Mouse (Mus musculus) midbrain, postnatal 0 days (tissue): ENCODE measurements around the gene Rab9b. TPM values are rescaled to one million over a fixed set of nuclear protein-coding genes. Genes with fewer than 3 reads are reported as not detected.

Experiments used
- ATAC-seq: fragments of 200-750 bp; cut with Nextera tagmentation; 2 replicates; pipeline ENCODE4 v1.8.0; 2017; ENCODE audit warnings: moderate number of reproducible peaks, mild to moderate bottlenecking, moderate TSS enrichment, moderate library complexity; ENCODE audit not compliant: low FRiP score
- DNase-seq: peaks from one replicate; pipeline ENCODE4 v3.0.0-alpha.2; 2015; ENCODE audit warnings: low spot score
- H3K27ac ChIP-seq: fragments of 300-500 bp; sonication (generic); 2 replicates; pipeline ENCODE4 v1.5.1; 2014; ENCODE audit warnings: low read depth, mild to moderate bottlenecking, low read length, mixed read lengths
- H3K27me3 ChIP-seq: fragments of 300-500 bp; sonication (generic); 2 replicates; pipeline ENCODE4 v1.6.1; 2014; ENCODE audit warnings: low read length, control low read depth, mixed read lengths; ENCODE audit not compliant: insufficient read depth
- H3K36me3 ChIP-seq: fragments of 300-500 bp; sonication (generic); 2 replicates; pipeline ENCODE4 v1.6.1; 2014; ENCODE audit warnings: low read length, control low read depth, mixed read lengths; ENCODE audit not compliant: insufficient read depth
- H3K4me1 ChIP-seq: fragments of 300-500 bp; sonication (generic); 2 replicates; pipeline ENCODE4 v1.6.1; 2014; ENCODE audit warnings: mild to moderate bottlenecking, control low read depth, antibody characterized with exemption, low read length, mixed read lengths; ENCODE audit not compliant: insufficient read depth
- H3K4me2 ChIP-seq: fragments of 300-500 bp; sonication (generic); 2 replicates; pipeline ENCODE4 v1.6.1; 2014; ENCODE audit warnings: low read depth, mild to moderate bottlenecking, low read length, mixed read lengths; ENCODE audit not compliant: poor library complexity, severe bottlenecking
- H3K4me3 ChIP-seq: fragments of 300-500 bp; sonication (generic); 2 replicates; pipeline ENCODE4 v1.5.1; 2014; ENCODE audit warnings: low read depth, mild to moderate bottlenecking, low read length, moderate library complexity
- H3K9ac ChIP-seq: fragments of 300-500 bp; sonication (generic); replicated peaks from 2 replicates; pipeline ENCODE4 v1.6.1; 2014; ENCODE audit warnings: mild to moderate bottlenecking, low read length, moderate library complexity, mixed read lengths; ENCODE audit not compliant: poor library complexity, severe bottlenecking
- H3K9me3 ChIP-seq: fragments of 300-500 bp; sonication (generic); 2 replicates; pipeline ENCODE4 v1.6.1; 2016; ENCODE audit warnings: low read length, control low read depth
- CTCF ChIP-seq: IDR thresholded peaks from 2 replicates; pipeline ENCODE4 v1.5.1; 2016; ENCODE audit warnings: antibody characterized with exemption, mild to moderate bottlenecking
- WGBS: fragments of 180-500 bp; shearing (Covaris S2); extraction: QIAGEN DNeasy Blood & Tissue Kit; methylation state at CpG from one replicate; pipeline ENCODE4 v1.1.7; 2014; 5-methylcytosine and 5-hydroxymethylcytosine counted together
- polyA plus RNA-seq: library from polyadenylated mRNA; unstranded; fragments of >200 nt; fragmentation: Nextera tagmentation; extraction: Ambion mirVana; gene quantifications from 2 replicates; pipeline ENCODE4 v1.2.1, GENCODE M21; 2015
- total RNA-seq: library from RNA; depleted of rRNA; stranded (reverse); fragments of >200 nt; gene quantifications from 2 replicates; pipeline ENCODE4 v1.2.3, GENCODE M21; 2014; rRNA removed

Gene Rab9b
- 31.7 and 31.8 TPM in 2 replicates for total RNA-seq
- 17.1 and 22.3 TPM in 2 replicates for polyA plus RNA-seq

- 0 out of 2 replicates have a peak, but pooled peaks have one; percentile 4 for TF ChIP-seq CTCF
- WGBS, result 17% methylated on average over 27 of the region's 36 CpGs
- DNase-seq, result peak; percentile 64
Measured at GRCm38 (mm10) chrX:136868061-136869040, at the start of gene Rab9b. TSS of gene Rab9b (minus strand) at chrX:136868755.

GRCm38 (mm10) chrX:136904369-136904768 lies 35.8 kb upstream of the Rab9b start:
- Histone ChIP-seq H3K27ac (no peak overlapping the region), H3K4me3 (no peak overlapping the region), H3K4me1 (no peaks in the 10 kb centered on the region), H3K9ac (no peak overlapping the region), H3K4me2 (no peak overlapping the region), H3K36me3 (no peaks in the 10 kb centered on the region), H3K27me3 (no peaks in the 10 kb centered on the region), H3K9me3 (no peaks in the 10 kb centered on the region)
- no peak for TF ChIP-seq CTCF
- no peak for ATAC-seq
- WGBS, result 57% methylated on average over 4 of the region's 4 CpGs
- no peak for DNase-seq

More at GRCm38 (mm10) chrX:136868061-136869040, at the start of gene Rab9b:
- peak within 1 kb of the TSS; percentile 86 for H3K27ac ChIP-seq
- ATAC-seq, result peak; percentile 91
- peak within 1 kb of the TSS; percentile 68 for H3K9ac ChIP-seq
- H3K9me3 ChIP-seq, result no peaks in the 10 kb centered on the region
- H3K4me1 ChIP-seq, result no peaks in the 10 kb centered on the region
- H3K4me3 ChIP-seq, result peak within 1 kb of the TSS; percentile 52
- H3K4me2 ChIP-seq, result peak within 1 kb of the TSS; percentile 52
- no peaks in the 10 kb centered on the region for H3K27me3 ChIP-seq
- H3K36me3 ChIP-seq, result no peaks in the 10 kb centered on the region

- no peaks in the 10 kb centered on the region for H3K36me3 ChIP-seq
- 57% methylated on average over 2 of the region's 2 CpGs for WGBS
- no peak overlapping the region for H3K27ac ChIP-seq
- DNase-seq, result peak; percentile 22
- TF ChIP-seq CTCF, result peak; percentile 62
- H3K4me1 ChIP-seq, result no peaks in the 10 kb centered on the region
- no peaks in the 10 kb centered on the region for H3K9me3 ChIP-seq
- no peaks in the 10 kb centered on the region for H3K27me3 ChIP-seq
- H3K9ac ChIP-seq, result no peak overlapping the region
- no peak for ATAC-seq
- H3K4me3 ChIP-seq, result no peak overlapping the region
- H3K4me2 ChIP-seq, result no peak overlapping the region
Measured at GRCm38 (mm10) chrX:136895757-136896156, 27.2 kb upstream of the Rab9b start.

GRCm38 (mm10) chrX:136850300-136850699 lies 18.3 kb downstream of the Rab9b start:
- WGBS, result 31% methylated on average over 3 of the region's 3 CpGs
- peak; percentile 62 for TF ChIP-seq CTCF
- no peak overlapping the region for H3K4me3 ChIP-seq
- DNase-seq, result peak; percentile 12
- H3K4me2 ChIP-seq, result no peak overlapping the region
- no peaks in the 10 kb centered on the region; the same call in 1 of the 2 replicates for H3K27me3 ChIP-seq
- no peaks in the 10 kb centered on the region for H3K4me1 ChIP-seq
- no peak overlapping the region for H3K27ac ChIP-seq
- no peaks in the 10 kb centered on the region for H3K36me3 ChIP-seq
- ATAC-seq, result no peak
- H3K9ac ChIP-seq, result no peak overlapping the region
- no peaks in the 10 kb centered on the region for H3K9me3 ChIP-seq

GRCm38 (mm10) chrX:136828610-136829009 lies 39.9 kb downstream of the Rab9b start:
- no peak for TF ChIP-seq CTCF
- no peak for DNase-seq
- ATAC-seq, result no peak

GRCm38 (mm10) chrX:136825016-136825415 lies 43.5 kb downstream of the Rab9b start:
- Histone ChIP-seq H3K9me3 (no peaks in the 10 kb centered on the region), H3K4me3 (no peak overlapping the region), H3K4me2 (no peak overlapping the region), H3K36me3 (no peaks in the 10 kb centered on the region), H3K27me3 (no peaks in the 10 kb centered on the region), H3K27ac (peak overlapping the region; percentile 43), H3K4me1 (no peaks in the 10 kb centered on the region), H3K9ac (no peak overlapping the region)
- WGBS, result 40% methylated on average over 4 of the region's 4 CpGs
- ATAC-seq (peak; percentile 47; the same call in 1 of the 2 replicates), DNase-seq (peak; percentile 46)
- TF ChIP-seq CTCF, result no peak

More at GRCm38 (mm10) chrX:136828610-136829009, 39.9 kb downstream of the Rab9b start:
- Histone ChIP-seq H3K4me2 (no peak overlapping the region), H3K4me3 (no peak overlapping the region), H3K27ac (no peak overlapping the region), H3K9ac (no peak overlapping the region), H3K9me3 (no peaks in the 10 kb centered on the region), H3K27me3 (no peaks in the 10 kb centered on the region), H3K4me1 (no peaks in the 10 kb centered on the region), H3K36me3 (no peaks in the 10 kb centered on the region)
